Mouse (Mus musculus) CD8-positive naive resting alpha-beta T cell, adult 2 months (primary cell): ENCODE results near the gene Lbhd1.
"Not testable (repeated sequence)": the region's sequence is repeated elsewhere in the genome, so short reads cannot be mapped to it uniquely, and the experiment has no call there.

ENCODE experiments used
- DNase-seq, 2 experiments: peaks; one replicate each; pipeline ENCODE4 v3.0.0; 2022; ENCODE audit warnings: low read depth in 2 of 2, low spot score in 2 of 2

Gene Lbhd1

GRCm38 (mm10) chr19:8883616-8884015 lies at the start of gene Lbhd1, which contains the start of gene Gm49403:
Gene Lbhd1, plus strand, starts transcription at chr19:8883732.
Gene Gm49403, plus strand, starts transcription at chr19:8883930.
- DNase-seq = no peak

GRCm38 (mm10) chr19:8836327-8836726 lies 47.2 kb upstream of the Lbhd1 start:
- not testable (repeated sequence) for DNase-seq

GRCm38 (mm10) chr19:8837251-8837791 lies 46.2 kb upstream of the Lbhd1 start, which contains the start of gene Bscl2:
Gene Bscl2, plus strand, starts transcription at chr19:8837467.
- peak; percentile 76 to 85 for DNase-seq

GRCm38 (mm10) chr19:8838041-8838730 lies 45.3 kb upstream of the Lbhd1 start:
- DNase-seq = no peak

GRCm38 (mm10) chr19:8839103-8839907 lies 44.2 kb upstream of the Lbhd1 start, which contains the start of gene Gng3:
Gene Gng3, minus strand, starts transcription at chr19:8839194.
- no peak for DNase-seq

GRCm38 (mm10) chr19:8839908-8840791 lies 43.4 kb upstream of the Lbhd1 start:
- DNase-seq = peak in 1 of 2 experiments; percentile 26

- DNase-seq = no peak
Measured at GRCm38 (mm10) chr19:8841012-8841411, 42.5 kb upstream of the Lbhd1 start.

GRCm38 (mm10) chr19:8842961-8843360 lies 40.6 kb upstream of the Lbhd1 start:
- no peak for DNase-seq

GRCm38 (mm10) chr19:8844371-8845129 lies 39.0 kb upstream of the Lbhd1 start:
- DNase-seq = peak; percentile 71 to 88

GRCm38 (mm10) chr19:8848356-8848755 lies 35.2 kb upstream of the Lbhd1 start:
- DNase-seq = no peak

- DNase-seq = no peak
Measured at GRCm38 (mm10) chr19:8850402-8850901, 33.1 kb upstream of the Lbhd1 start, which contains the start of gene Lrrn4cl. Gene Lrrn4cl, plus strand, starts transcription at chr19:8850768.

GRCm38 (mm10) chr19:8851639-8852038 lies 31.9 kb upstream of the Lbhd1 start:
- DNase-seq = no peak

GRCm38 (mm10) chr19:8852236-8852928 lies 31.1 kb upstream of the Lbhd1 start:
- DNase-seq = no peak

- DNase-seq = no peak
Measured at GRCm38 (mm10) chr19:8853117-8853516, 30.4 kb upstream of the Lbhd1 start.

GRCm38 (mm10) chr19:8857689-8858088 lies 25.8 kb upstream of the Lbhd1 start:
- no peak for DNase-seq

GRCm38 (mm10) chr19:8859018-8859417 lies 24.5 kb upstream of the Lbhd1 start:
- peak; percentile 43 to 47 for DNase-seq

- no peak for DNase-seq
Measured at GRCm38 (mm10) chr19:8864265-8864664, 19.3 kb upstream of the Lbhd1 start.

GRCm38 (mm10) chr19:8870381-8870780 lies 13.2 kb upstream of the Lbhd1 start:
- DNase-seq = not testable (repeated sequence)

- DNase-seq = no peak
Measured at GRCm38 (mm10) chr19:8870838-8871237, 12.7 kb upstream of the Lbhd1 start.
